Mouse (Mus musculus) gastrocnemius, postnatal 36 days (tissue): ENCODE data around the gene Zic3. TPM values are rescaled to one million over a fixed set of nuclear protein-coding genes. Genes with fewer than 3 reads are reported as not detected.

Source experiments
- DNase-seq, 2 experiments: peaks; one replicate each; pipeline ENCODE4 v3.0.0; 2022
- intact Hi-C: fragments of 180-260 bp; cut with DNase I; formaldehyde crosslinking; loops from one replicate; pipeline ENCODE4 v1.15.1; 2025
- long read RNA-seq, 2 experiments: library from polyadenylated mRNA; stranded (forward); transcript quantifications; one replicate each; pipeline ENCODE4 v2.0.0; 2021
- total RNA-seq, 2 experiments: library from RNA; stranded (reverse); gene quantifications; 2 replicates each; pipeline ENCODE4 v1.2.3; 2021

Zic3 gene
- not detected for total RNA-seq
- long read RNA-seq, experiment 1 = 0 reads
- long read RNA-seq, experiment 2 = 0 reads

DNA sequence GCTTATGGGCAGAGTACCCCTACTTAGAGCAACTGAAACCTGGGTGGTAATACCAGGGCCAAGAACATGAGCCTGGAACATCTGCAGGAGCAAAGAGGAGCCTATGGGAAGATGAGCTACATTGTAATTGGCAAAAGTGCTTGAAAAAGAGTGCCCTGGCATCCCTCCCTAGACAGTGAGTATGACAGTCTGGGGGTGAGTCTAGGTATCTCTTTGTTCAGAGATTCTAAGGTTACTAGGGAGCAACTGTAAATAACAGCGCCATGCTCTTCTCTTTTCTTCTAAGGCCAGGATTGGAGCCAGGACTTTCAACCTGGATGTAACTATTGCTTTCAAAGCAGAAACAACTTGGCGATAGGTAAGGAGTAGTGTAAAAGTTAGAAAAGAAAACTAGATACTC is at the start of gene Zic3:
Gene Zic3 (plus strand): TSS at position 301 of the 400 bp plus-strand sequence.
- intact Hi-C loops = no loop called here
- DNase-seq = no peak

GRCm38 (mm10) chrX:57982351-57982750 is 40.1 kb upstream of the Zic3 start:
- DNase-seq = no peak

GRCm38 (mm10) chrX:57987455-57988109 is 34.9 kb upstream of the Zic3 start:
- intact Hi-C loops = no loop called here
- no peak for DNase-seq

More at GRCm38 (mm10) chrX:57982351-57982750, 40.1 kb upstream of the Zic3 start:
- intact Hi-C loops = no loop called here

DNA sequence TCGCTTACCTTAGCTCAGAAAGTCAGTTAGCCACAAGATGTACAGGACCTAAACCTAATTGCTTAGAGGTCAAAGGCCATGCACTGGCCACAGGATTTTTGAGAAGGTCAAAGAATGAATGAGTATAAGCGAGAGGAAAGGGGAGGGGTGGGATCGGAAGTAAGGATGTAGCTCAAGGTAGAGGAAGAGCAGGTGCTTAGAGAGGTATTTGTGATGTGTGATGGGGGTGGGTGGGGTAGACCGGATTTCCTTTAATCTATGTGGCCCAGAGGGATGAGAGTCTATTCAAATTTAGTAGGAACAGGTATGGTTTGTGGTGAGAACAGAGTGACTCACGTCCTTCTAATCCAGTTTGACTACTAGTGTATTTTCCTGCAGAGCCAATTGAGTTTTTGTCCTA is 9.1 kb upstream of the Zic3 start:
- no peak for DNase-seq
- intact Hi-C loops = no loop called here

GRCm38 (mm10) chrX:58014093-58014492 is 8.4 kb upstream of the Zic3 start:
- intact Hi-C loops = no loop called here
- DNase-seq = no peak

- DNase-seq = no peak
- intact Hi-C loops = no loop called here
Measured at GRCm38 (mm10) chrX:58014761-58015160, 7.7 kb upstream of the Zic3 start.

GRCm38 (mm10) chrX:58015336-58015945 is 7.1 kb upstream of the Zic3 start:
- intact Hi-C loops = no loop called here

GRCm38 (mm10) chrX:58018720-58019119 is 3.8 kb upstream of the Zic3 start:
- intact Hi-C loops = no loop called here
- DNase-seq = no peak

More at GRCm38 (mm10) chrX:58015336-58015945, 7.1 kb upstream of the Zic3 start:
- no peak for DNase-seq

- intact Hi-C loops = no loop called here
- no peak for DNase-seq
Measured at GRCm38 (mm10) chrX:58019257-58019953, 3.1 kb upstream of the Zic3 start.

DNA sequence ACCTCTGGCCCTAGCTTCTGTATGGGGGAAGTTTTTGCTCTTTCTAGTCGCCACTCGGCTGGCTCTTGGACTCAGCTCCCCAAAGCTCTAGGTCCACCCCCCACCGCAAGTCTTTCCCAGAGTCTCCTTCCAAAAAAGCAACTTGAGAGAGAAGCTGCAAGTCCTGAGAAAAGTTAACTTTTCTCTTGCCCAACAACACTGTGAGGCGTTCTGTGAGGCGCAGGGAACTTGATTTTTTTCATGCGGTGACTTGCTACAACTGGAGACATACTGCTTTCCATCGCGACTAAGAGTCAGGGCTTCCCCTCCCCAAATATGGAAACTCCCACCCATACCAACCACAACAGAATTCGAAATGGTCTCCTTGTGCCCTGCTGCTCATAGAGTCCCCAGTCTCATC is 5.1 kb downstream of the Zic3 start:
- DNase-seq = no peak
- intact Hi-C loops = no loop called here

GRCm38 (mm10) chrX:58028082-58028481 is 5.6 kb downstream of the Zic3 start:
- intact Hi-C loops = no loop called here
- DNase-seq = no peak

- no peak for DNase-seq
- intact Hi-C loops = no loop called here
Measured at GRCm38 (mm10) chrX:58028858-58029257, 6.4 kb downstream of the Zic3 start.

- no peak for DNase-seq
- intact Hi-C loops = no loop called here
Measured at GRCm38 (mm10) chrX:58030100-58030834, 7.8 kb downstream of the Zic3 start.

- no peak for DNase-seq
- intact Hi-C loops = no loop called here
Measured at GRCm38 (mm10) chrX:58030835-58031670, 8.6 kb downstream of the Zic3 start.

- intact Hi-C loops = no loop called here
- DNase-seq = no peak
Measured at GRCm38 (mm10) chrX:58031671-58032605, 9.4 kb downstream of the Zic3 start.

DNA sequence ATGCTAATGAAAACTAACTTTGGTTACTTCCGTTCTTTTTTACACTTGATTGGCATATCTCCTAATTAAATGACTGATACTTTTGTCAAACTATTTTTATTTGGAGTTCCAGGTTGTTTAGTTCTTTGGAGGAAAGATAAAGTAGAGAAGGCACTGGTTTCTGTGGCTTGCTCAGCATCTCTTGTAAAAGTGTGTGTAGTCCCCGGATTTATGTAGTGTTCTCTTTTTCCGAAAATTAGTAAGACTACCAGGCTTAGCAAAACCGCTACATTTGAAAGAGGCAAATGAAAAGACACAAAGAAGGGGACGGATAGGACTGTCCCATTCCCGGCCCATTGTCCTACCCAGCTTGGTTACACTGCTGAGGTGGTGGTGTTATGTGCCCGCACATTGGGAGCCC is 10.1 kb downstream of the Zic3 start:
- intact Hi-C loops = no loop called here
- no peak for DNase-seq

- intact Hi-C loops = no loop called here
- DNase-seq = no peak
Measured at GRCm38 (mm10) chrX:58033521-58033920, 11.0 kb downstream of the Zic3 start.

DNA sequence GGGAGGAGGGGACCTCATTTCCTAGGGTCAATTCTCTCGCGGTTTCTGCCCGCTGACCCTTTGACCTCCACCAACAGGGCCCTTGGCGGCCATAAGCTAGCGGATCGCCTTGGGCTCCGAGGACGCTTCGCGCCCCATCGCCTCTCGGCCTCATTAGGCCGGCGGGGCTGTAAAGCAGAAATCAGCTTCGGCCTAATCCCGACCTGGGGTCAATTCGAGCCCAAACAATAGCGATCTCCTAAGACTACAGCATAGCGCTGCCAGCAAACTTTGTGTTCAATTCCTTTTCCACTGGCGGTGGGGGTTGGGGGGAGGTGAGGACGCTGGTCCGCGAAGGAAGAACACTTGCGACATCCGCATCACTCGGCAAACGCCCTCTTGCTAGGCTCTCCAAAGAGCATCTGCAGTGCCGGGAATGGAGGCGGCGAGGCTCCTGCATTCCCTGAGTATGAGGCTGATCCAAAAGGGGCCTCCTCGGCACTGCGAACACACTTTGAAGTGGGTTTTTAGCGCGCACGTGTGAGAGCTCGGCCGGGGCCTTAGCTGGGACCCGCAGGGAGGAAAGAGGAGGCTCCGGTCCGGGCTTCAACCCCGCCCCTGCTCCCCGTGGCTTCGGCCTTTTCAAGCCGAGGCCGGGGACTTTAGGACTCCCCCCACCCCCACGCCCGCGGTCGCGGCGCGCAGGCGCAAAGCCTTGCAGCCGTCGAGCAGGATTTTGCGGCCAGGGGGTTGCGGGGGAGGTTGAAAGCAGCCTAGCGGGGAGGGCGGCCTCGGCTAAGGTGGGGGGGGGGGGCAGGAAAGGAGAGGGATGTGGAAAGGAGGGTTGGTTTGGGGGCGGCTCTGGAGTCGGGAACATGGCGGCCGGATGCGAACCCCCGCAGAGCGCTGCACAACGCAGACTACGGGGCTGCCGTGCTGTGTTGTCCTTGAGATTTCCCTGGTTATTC is 15.8 kb downstream of the Zic3 start:
- intact Hi-C loops = no loop called here
- DNase-seq = no peak
